Mouse (Mus musculus): ENCODE results near the gene Mob3b. TPM values are rescaled to one million over a fixed set of nuclear protein-coding genes. Genes with fewer than 3 reads are reported as not detected.

Gene Mob3b
- polyA plus RNA-seq, 1 experiment = 3.3 TPM

GRCm38 (mm10) chr4:35133411-35133810, 23.9 kb downstream of the Mob3b start:
- no peak overlapping the region for H3K27ac ChIP-seq (replicated peaks; ENCODE audit: low read depth, low read length)
- H3K4me3 ChIP-seq (ENCODE audit: insufficient read depth, low read depth, low read length) = no peak overlapping the region
- H3K4me1 ChIP-seq (ENCODE audit: control insufficient read depth, insufficient read depth, insufficient read length, low read length) = peaks cover 2% of the 10 kb centered on the region; the same call in 1 of the 2 replicates

- H3K4me1 ChIP-seq (ENCODE audit: control insufficient read depth, insufficient read depth, insufficient read length, low read length) = peaks cover 2% of the 10 kb centered on the region; the same call in 1 of the 2 replicates
- H3K27ac ChIP-seq (replicated peaks; ENCODE audit: low read depth, low read length) = peak overlapping the region; percentile 39; the same call in 1 of the 2 replicates
These were observed 25.7 kb downstream of the Mob3b start for GRCm38 (mm10) chr4:35131592-35131991.

GRCm38 (mm10) chr4:35130411-35130948, 26.8 kb downstream of the Mob3b start:
- no peak overlapping the region for H3K27ac ChIP-seq (replicated peaks; ENCODE audit: low read depth, low read length)
- H3K4me3 ChIP-seq (ENCODE audit: insufficient read depth, low read depth, low read length) = no peak overlapping the region
- peaks cover 2% of the 10 kb centered on the region; the same call in 1 of the 2 replicates for H3K4me1 ChIP-seq (ENCODE audit: control insufficient read depth, insufficient read depth, insufficient read length, low read length)

More at GRCm38 (mm10) chr4:35131592-35131991, 25.7 kb downstream of the Mob3b start:
- no peak overlapping the region for H3K4me3 ChIP-seq (ENCODE audit: insufficient read depth, low read depth, low read length)

GRCm38 (mm10) chr4:35127759-35128158, 29.5 kb downstream of the Mob3b start:
- Histone ChIP-seq H3K4me1 (ENCODE audit: control insufficient read depth, insufficient read depth, insufficient read length, low read length) (peaks cover 2% of the 10 kb centered on the region; the same call in 1 of the 2 replicates), H3K27ac (replicated peaks; ENCODE audit: low read depth, low read length) (no peak overlapping the region), H3K4me3 (ENCODE audit: insufficient read depth, low read depth, low read length) (no peak overlapping the region)

DNA sequence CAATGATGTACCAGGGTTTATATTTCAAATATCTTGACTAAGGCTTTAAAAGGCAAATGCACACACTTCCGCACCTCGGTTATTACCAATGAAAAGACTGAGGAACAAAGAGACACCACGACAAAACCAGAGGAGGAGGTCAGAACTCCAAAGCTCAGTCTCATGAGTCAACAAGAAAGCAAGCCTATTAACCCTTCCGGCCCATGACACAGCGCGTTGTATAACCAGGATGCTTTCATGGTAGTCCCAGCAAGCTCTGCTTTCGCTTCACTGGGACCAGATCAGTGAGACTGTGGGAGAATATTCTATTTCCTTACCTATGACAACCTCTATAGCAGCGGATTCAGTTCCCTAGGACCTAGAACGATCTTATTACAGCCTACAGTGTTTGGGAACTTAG, 30.5 kb downstream of the Mob3b start:
- H3K4me1 ChIP-seq (ENCODE audit: control insufficient read depth, insufficient read depth, insufficient read length, low read length) = peaks cover 2% of the 10 kb centered on the region; the same call in 1 of the 2 replicates
- no peak overlapping the region for H3K4me3 ChIP-seq (ENCODE audit: insufficient read depth, low read depth, low read length)
- H3K27ac ChIP-seq (replicated peaks; ENCODE audit: low read depth, low read length) = no peak overlapping the region

DNA sequence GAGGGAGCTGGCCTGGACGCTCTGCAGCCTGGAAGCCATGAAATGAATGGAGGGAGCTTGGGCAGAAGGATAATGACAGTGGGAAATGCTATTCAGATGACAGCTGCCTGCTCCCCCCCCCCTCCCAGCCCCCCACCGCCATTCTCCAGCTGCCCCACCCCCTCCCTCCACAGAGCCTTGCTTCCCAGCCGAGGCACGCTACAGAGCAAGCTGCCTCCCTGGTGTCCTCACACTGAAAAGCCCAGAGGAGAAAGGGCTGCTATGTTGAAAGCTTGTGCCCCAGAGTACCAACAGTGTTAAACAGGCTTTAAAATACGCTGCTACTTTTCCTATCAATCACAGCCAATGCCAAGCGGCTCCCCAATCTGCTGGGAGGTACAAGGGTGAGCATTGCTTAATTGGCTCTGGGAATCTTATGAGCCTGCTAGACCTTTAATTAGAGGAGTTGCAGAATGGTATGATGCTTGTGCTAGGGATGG, 31.9 kb downstream of the Mob3b start:
- peaks cover 2% of the 10 kb centered on the region; the same call in 1 of the 2 replicates for H3K4me1 ChIP-seq (ENCODE audit: control insufficient read depth, insufficient read depth, insufficient read length, low read length)
- H3K4me3 ChIP-seq (ENCODE audit: insufficient read depth, low read depth, low read length) = no peak overlapping the region
- H3K27ac ChIP-seq (replicated peaks; ENCODE audit: low read depth, low read length) = no peak overlapping the region

GRCm38 (mm10) chr4:35124027-35124426, 33.3 kb downstream of the Mob3b start:
- no peaks in the 10 kb centered on the region for H3K4me1 ChIP-seq (ENCODE audit: control insufficient read depth, insufficient read depth, insufficient read length, low read length)
- H3K27ac ChIP-seq (replicated peaks; ENCODE audit: low read depth, low read length) = no peak overlapping the region

GRCm38 (mm10) chr4:35123087-35123486, 34.2 kb downstream of the Mob3b start:
- H3K27ac ChIP-seq (replicated peaks; ENCODE audit: low read depth, low read length) = no peak overlapping the region
- no peak overlapping the region for H3K4me3 ChIP-seq (ENCODE audit: insufficient read depth, low read depth, low read length)
- H3K4me1 ChIP-seq (ENCODE audit: control insufficient read depth, insufficient read depth, insufficient read length, low read length) = no peaks in the 10 kb centered on the region

More at GRCm38 (mm10) chr4:35124027-35124426, 33.3 kb downstream of the Mob3b start:
- H3K4me3 ChIP-seq (ENCODE audit: insufficient read depth, low read depth, low read length) = no peak overlapping the region

GRCm38 (mm10) chr4:35121060-35121459, 36.2 kb downstream of the Mob3b start:
- Histone ChIP-seq H3K4me3 (ENCODE audit: insufficient read depth, low read depth, low read length) (no peak overlapping the region), H3K27ac (replicated peaks; ENCODE audit: low read depth, low read length) (no peak overlapping the region), H3K4me1 (ENCODE audit: control insufficient read depth, insufficient read depth, insufficient read length, low read length) (no peaks in the 10 kb centered on the region)

DNA sequence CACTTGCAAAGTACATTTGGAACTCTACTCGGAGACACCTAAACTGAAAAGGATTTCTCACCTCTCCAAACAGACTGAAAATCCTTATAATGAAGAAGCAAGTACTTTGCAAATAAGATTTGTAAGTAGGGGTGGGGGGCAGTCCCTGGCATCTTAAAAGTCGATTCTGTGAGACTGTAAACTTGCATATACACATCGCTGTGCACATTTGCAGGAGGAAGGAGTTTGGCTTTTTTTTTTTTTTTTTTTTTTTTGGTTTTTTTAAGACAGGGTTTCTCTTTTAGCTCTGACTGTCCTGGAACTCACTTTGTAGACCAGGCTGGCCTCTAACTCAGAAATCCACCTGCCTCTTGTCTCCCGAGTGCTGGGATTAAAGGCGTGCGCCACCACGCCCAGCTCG, 36.7 kb downstream of the Mob3b start:
- Histone ChIP-seq H3K27ac (replicated peaks; ENCODE audit: low read depth, low read length) (no peak overlapping the region), H3K4me1 (ENCODE audit: control insufficient read depth, insufficient read depth, insufficient read length, low read length) (no peaks in the 10 kb centered on the region), H3K4me3 (ENCODE audit: insufficient read depth, low read depth, low read length) (no peak overlapping the region)

DNA sequence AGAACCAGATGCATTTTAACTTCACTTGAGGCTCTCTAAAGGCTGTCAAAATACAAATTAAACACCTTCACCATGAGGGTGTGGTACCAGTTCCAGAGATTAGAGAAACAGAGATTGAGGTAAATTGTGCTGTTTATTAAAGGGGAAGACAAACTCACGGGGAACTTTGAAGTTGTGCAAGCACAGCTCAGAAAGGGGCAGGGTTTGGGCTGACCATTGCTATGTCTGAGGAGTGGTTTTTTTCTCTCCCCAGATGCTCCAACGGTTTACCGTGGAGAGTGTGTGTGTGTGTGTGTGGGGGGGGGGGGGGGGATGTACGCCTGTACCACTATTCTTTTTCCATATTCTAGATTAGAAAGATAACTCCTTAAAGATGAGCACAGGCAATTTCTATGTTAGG, 37.1 kb downstream of the Mob3b start:
- no peak overlapping the region for H3K4me3 ChIP-seq (ENCODE audit: insufficient read depth, low read depth, low read length)
- no peaks in the 10 kb centered on the region for H3K4me1 ChIP-seq (ENCODE audit: control insufficient read depth, insufficient read depth, insufficient read length, low read length)
- H3K27ac ChIP-seq (replicated peaks; ENCODE audit: low read depth, low read length) = no peak overlapping the region

GRCm38 (mm10) chr4:35118851-35119250, 38.4 kb downstream of the Mob3b start:
- no peak overlapping the region for H3K27ac ChIP-seq (replicated peaks; ENCODE audit: low read depth, low read length)
- no peak overlapping the region for H3K4me3 ChIP-seq (ENCODE audit: insufficient read depth, low read depth, low read length)
- H3K4me1 ChIP-seq (ENCODE audit: control insufficient read depth, insufficient read depth, insufficient read length, low read length) = peaks cover 3% of the 10 kb centered on the region; the same call in 1 of the 2 replicates

- no peak overlapping the region for H3K27ac ChIP-seq (replicated peaks; ENCODE audit: low read depth, low read length)
- peaks cover 3% of the 10 kb centered on the region; the same call in 1 of the 2 replicates for H3K4me1 ChIP-seq (ENCODE audit: control insufficient read depth, insufficient read depth, insufficient read length, low read length)
- no peak overlapping the region for H3K4me3 ChIP-seq (ENCODE audit: insufficient read depth, low read depth, low read length)
These were observed 40.1 kb downstream of the Mob3b start for GRCm38 (mm10) chr4:35117144-35117543.

DNA sequence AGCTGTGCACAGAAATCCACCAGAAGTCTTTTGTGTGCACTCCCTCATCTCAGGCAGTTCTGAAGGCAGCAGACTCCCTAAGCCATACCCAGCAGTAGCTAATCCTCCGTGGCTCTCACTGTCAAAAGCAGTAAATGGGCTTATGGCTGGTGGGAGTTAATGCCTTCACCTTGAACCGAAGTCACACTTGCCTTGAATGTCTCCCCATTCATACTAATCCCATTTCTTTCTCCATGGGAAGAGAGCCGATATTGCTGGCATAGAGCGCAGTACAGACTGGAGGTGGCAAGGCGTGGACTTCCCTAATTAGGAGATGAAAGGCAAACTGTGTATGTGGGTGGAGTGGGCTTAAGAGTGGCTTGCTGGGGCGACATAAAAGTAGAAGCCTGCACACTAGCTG, 41.4 kb downstream of the Mob3b start:
- no peak overlapping the region for H3K27ac ChIP-seq (replicated peaks; ENCODE audit: low read depth, low read length)
- H3K4me1 ChIP-seq (ENCODE audit: control insufficient read depth, insufficient read depth, insufficient read length, low read length) = peaks cover 3% of the 10 kb centered on the region; the same call in 1 of the 2 replicates
- H3K4me3 ChIP-seq (ENCODE audit: insufficient read depth, low read depth, low read length) = no peak overlapping the region

DNA sequence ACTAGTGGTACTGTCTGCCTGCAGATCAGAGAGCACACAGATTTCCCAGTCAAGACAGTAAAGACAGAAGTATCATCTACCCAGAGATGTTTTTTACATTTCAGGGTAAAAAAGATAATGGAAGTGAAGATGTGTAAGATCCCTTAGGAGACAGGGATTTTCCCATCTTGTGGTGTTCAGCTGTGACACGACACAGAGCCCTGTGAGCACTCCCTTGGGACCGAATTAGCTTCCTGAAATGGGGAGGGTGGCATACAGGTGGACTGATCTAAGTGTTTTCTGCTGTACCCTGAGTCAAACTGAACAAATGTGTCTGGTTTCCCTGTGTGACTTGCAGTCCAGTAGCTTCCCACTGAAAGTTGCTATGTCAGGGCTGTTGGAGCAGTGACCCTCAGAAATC, 42.3 kb downstream of the Mob3b start:
- no peak overlapping the region for H3K27ac ChIP-seq (replicated peaks; ENCODE audit: low read depth, low read length)
- H3K4me1 ChIP-seq (ENCODE audit: control insufficient read depth, insufficient read depth, insufficient read length, low read length) = peaks cover 3% of the 10 kb centered on the region; the same call in 1 of the 2 replicates
- H3K4me3 ChIP-seq (ENCODE audit: insufficient read depth, low read depth, low read length) = no peak overlapping the region
